Mouse (Mus musculus): ENCODE results near the gene Tjp3. TPM values are rescaled to one million over a fixed set of nuclear protein-coding genes. Genes with fewer than 3 reads are reported as not detected.

Gene Tjp3
- polyA plus RNA-seq, 1 experiment from 2014 or later: 7.3 TPM

- H3K9me3 ChIP-seq (ENCODE audit: control insufficient read depth, low read length): no peaks in the 10 kb centered on the region
- H3K36me3 ChIP-seq (ENCODE audit: control insufficient read depth, insufficient read depth): peaks cover 9% of the 10 kb centered on the region
- no peak for ATAC-seq
- peak overlapping the region; percentile 17; the same call in 1 of the 2 replicates for H3K9ac ChIP-seq (replicated peaks; ENCODE audit: low read depth, low read length)
- WGBS: 72% methylated on average over 4 of the region's 4 CpGs
- no peak overlapping the region for H3K4me3 ChIP-seq (replicated peaks; ENCODE audit: low read length)
- peaks cover 14% of the 10 kb centered on the region for H3K4me1 ChIP-seq (replicated peaks; ENCODE audit: control insufficient read depth, insufficient read depth, low read length)
- no peak overlapping the region for H3K4me2 ChIP-seq (ENCODE audit: low read length)
- H3K27ac ChIP-seq (ENCODE audit: low read length): peak overlapping the region; percentile 61
- H3K27me3 ChIP-seq (replicated peaks; ENCODE audit: control insufficient read depth, insufficient read depth, low read length): no peaks in the 10 kb centered on the region
These were observed 10.9 kb upstream of the Tjp3 start for GRCm38 (mm10) chr10:81302288-81302687.

- Histone ChIP-seq H3K9ac (replicated peaks; ENCODE audit: low read depth, low read length) (no peak overlapping the region), H3K36me3 (ENCODE audit: control insufficient read depth, insufficient read depth) (peaks cover 1% of the 10 kb centered on the region), H3K4me3 (replicated peaks; ENCODE audit: low read length) (no peak overlapping the region), H3K27ac (ENCODE audit: low read length) (no peak overlapping the region), H3K4me1 (replicated peaks; ENCODE audit: control insufficient read depth, insufficient read depth, low read length) (peaks cover 14% of the 10 kb centered on the region), H3K4me2 (ENCODE audit: low read length) (no peak overlapping the region), H3K27me3 (replicated peaks; ENCODE audit: control insufficient read depth, insufficient read depth, low read length) (no peaks in the 10 kb centered on the region), H3K9me3 (ENCODE audit: control insufficient read depth, low read length) (no peaks in the 10 kb centered on the region)
- ATAC-seq: no peak
- 86% methylated on average over 9 of the region's 9 CpGs for WGBS
These were observed 9.9 kb upstream of the Tjp3 start for GRCm38 (mm10) chr10:81301321-81301720.

- Histone ChIP-seq H3K9ac (replicated peaks; ENCODE audit: low read depth, low read length) (no peak overlapping the region), H3K9me3 (ENCODE audit: control insufficient read depth, low read length) (no peaks in the 10 kb centered on the region), H3K4me1 (replicated peaks; ENCODE audit: control insufficient read depth, insufficient read depth, low read length) (peaks cover 14% of the 10 kb centered on the region), H3K27ac (ENCODE audit: low read length) (no peak overlapping the region), H3K4me2 (ENCODE audit: low read length) (no peak overlapping the region), H3K4me3 (replicated peaks; ENCODE audit: low read length) (no peak overlapping the region), H3K36me3 (ENCODE audit: control insufficient read depth, insufficient read depth) (no peaks in the 10 kb centered on the region), H3K27me3 (replicated peaks; ENCODE audit: control insufficient read depth, insufficient read depth, low read length) (no peaks in the 10 kb centered on the region)
- 86% methylated on average over 9 of the region's 9 CpGs for WGBS
- ATAC-seq: no peak
These were observed 9.0 kb upstream of the Tjp3 start for GRCm38 (mm10) chr10:81300352-81300907.

- Histone ChIP-seq H3K9ac (replicated peaks; ENCODE audit: low read depth, low read length) (no peak overlapping the region), H3K27me3 (replicated peaks; ENCODE audit: control insufficient read depth, insufficient read depth, low read length) (no peaks in the 10 kb centered on the region), H3K4me2 (ENCODE audit: low read length) (no peak overlapping the region), H3K4me1 (replicated peaks; ENCODE audit: control insufficient read depth, insufficient read depth, low read length) (peaks cover 20% of the 10 kb centered on the region), H3K36me3 (ENCODE audit: control insufficient read depth, insufficient read depth) (no peaks in the 10 kb centered on the region), H3K4me3 (replicated peaks; ENCODE audit: low read length) (no peak overlapping the region), H3K9me3 (ENCODE audit: control insufficient read depth, low read length) (no peaks in the 10 kb centered on the region), H3K27ac (ENCODE audit: low read length) (no peak overlapping the region)
- 91% methylated on average over 14 of the region's 14 CpGs for WGBS
- ATAC-seq: no peak
These were observed 8.4 kb upstream of the Tjp3 start for GRCm38 (mm10) chr10:81299585-81300351.

- WGBS: 94% methylated on average over 17 of the region's 17 CpGs
- ATAC-seq: no peak
- Histone ChIP-seq H3K27me3 (replicated peaks; ENCODE audit: control insufficient read depth, insufficient read depth, low read length) (no peaks in the 10 kb centered on the region), H3K9ac (replicated peaks; ENCODE audit: low read depth, low read length) (no peak overlapping the region), H3K4me2 (ENCODE audit: low read length) (no peak overlapping the region), H3K27ac (ENCODE audit: low read length) (peak overlapping the region; percentile 44), H3K4me1 (replicated peaks; ENCODE audit: control insufficient read depth, insufficient read depth, low read length) (peaks cover 32% of the 10 kb centered on the region), H3K36me3 (ENCODE audit: control insufficient read depth, insufficient read depth) (no peaks in the 10 kb centered on the region), H3K4me3 (replicated peaks; ENCODE audit: low read length) (no peak overlapping the region), H3K9me3 (ENCODE audit: control insufficient read depth, low read length) (no peaks in the 10 kb centered on the region)
These were observed 7.2 kb upstream of the Tjp3 start for GRCm38 (mm10) chr10:81298369-81299100.

GRCm38 (mm10) chr10:81297845-81298244, 6.5 kb upstream of the Tjp3 start:
- Histone ChIP-seq H3K4me1 (replicated peaks; ENCODE audit: control insufficient read depth, insufficient read depth, low read length) (peaks cover 25% of the 10 kb centered on the region), H3K9me3 (ENCODE audit: control insufficient read depth, low read length) (no peaks in the 10 kb centered on the region), H3K4me3 (replicated peaks; ENCODE audit: low read length) (no peak overlapping the region), H3K27me3 (replicated peaks; ENCODE audit: control insufficient read depth, insufficient read depth, low read length) (no peaks in the 10 kb centered on the region), H3K36me3 (ENCODE audit: control insufficient read depth, insufficient read depth) (no peaks in the 10 kb centered on the region), H3K9ac (replicated peaks; ENCODE audit: low read depth, low read length) (no peak overlapping the region), H3K27ac (ENCODE audit: low read length) (no peak overlapping the region; the same call in 1 of the 2 replicates), H3K4me2 (ENCODE audit: low read length) (no peak overlapping the region)
- 75% methylated on average over 9 of the region's 10 CpGs for WGBS
- ATAC-seq: no peak

- Histone ChIP-seq H3K27ac (ENCODE audit: low read length) (no peak overlapping the region), H3K36me3 (ENCODE audit: control insufficient read depth, insufficient read depth) (no peaks in the 10 kb centered on the region), H3K9ac (replicated peaks; ENCODE audit: low read depth, low read length) (no peak overlapping the region), H3K4me1 (replicated peaks; ENCODE audit: control insufficient read depth, insufficient read depth, low read length) (peaks cover 19% of the 10 kb centered on the region), H3K4me2 (ENCODE audit: low read length) (no peak overlapping the region), H3K27me3 (replicated peaks; ENCODE audit: control insufficient read depth, insufficient read depth, low read length) (no peaks in the 10 kb centered on the region), H3K9me3 (ENCODE audit: control insufficient read depth, low read length) (no peaks in the 10 kb centered on the region), H3K4me3 (replicated peaks; ENCODE audit: low read length) (no peak overlapping the region)
- 84% methylated on average over 6 of the region's 6 CpGs for WGBS
- ATAC-seq: no peak
These were observed 5.9 kb upstream of the Tjp3 start for GRCm38 (mm10) chr10:81297246-81297645.

- H3K4me2 ChIP-seq (ENCODE audit: low read length): no peak overlapping the region; the same call in 1 of the 2 replicates
- peaks cover 28% of the 10 kb centered on the region for H3K4me1 ChIP-seq (replicated peaks; ENCODE audit: control insufficient read depth, insufficient read depth, low read length)
- ATAC-seq: no peak
- no peak overlapping the region for H3K4me3 ChIP-seq (replicated peaks; ENCODE audit: low read length)
- no peak overlapping the region for H3K27ac ChIP-seq (ENCODE audit: low read length)
- 84% methylated on average over 6 of the region's 6 CpGs for WGBS
- no peaks in the 10 kb centered on the region for H3K9me3 ChIP-seq (ENCODE audit: control insufficient read depth, low read length)
- no peak overlapping the region for H3K9ac ChIP-seq (replicated peaks; ENCODE audit: low read depth, low read length)
- no peaks in the 10 kb centered on the region for H3K36me3 ChIP-seq (ENCODE audit: control insufficient read depth, insufficient read depth)
- H3K27me3 ChIP-seq (replicated peaks; ENCODE audit: control insufficient read depth, insufficient read depth, low read length): no peaks in the 10 kb centered on the region
These were observed 3.8 kb upstream of the Tjp3 start for GRCm38 (mm10) chr10:81295185-81295584.

- Histone ChIP-seq H3K9me3 (ENCODE audit: control insufficient read depth, low read length) (no peaks in the 10 kb centered on the region), H3K9ac (replicated peaks; ENCODE audit: low read depth, low read length) (peak overlapping the region; percentile 95), H3K4me1 (replicated peaks; ENCODE audit: control insufficient read depth, insufficient read depth, low read length) (peaks cover 29% of the 10 kb centered on the region), H3K4me2 (ENCODE audit: low read length) (peak overlapping the region; percentile 98), H3K4me3 (replicated peaks; ENCODE audit: low read length) (peak overlapping the region; percentile 99), H3K36me3 (ENCODE audit: control insufficient read depth, insufficient read depth) (no peaks in the 10 kb centered on the region), H3K27me3 (replicated peaks; ENCODE audit: control insufficient read depth, insufficient read depth, low read length) (no peaks in the 10 kb centered on the region), H3K27ac (ENCODE audit: low read length) (no peak overlapping the region)
- WGBS: 68% methylated on average over 8 of the region's 8 CpGs
- no peak for ATAC-seq
These were observed 3.1 kb upstream of the Tjp3 start for GRCm38 (mm10) chr10:81294442-81294841.

Measured in forebrain, embryonic 16.5 days (tissue).